Mouse (Mus musculus) fibroblast of lung, adult 2 months (primary cell): ENCODE measurements around the gene Gm9747.

Source experiments
- DNase-seq: peaks from one replicate; pipeline ENCODE4 v3.0.0-alpha.2; 2011; ENCODE audit warnings: low read depth

Gene Gm9747

DNA sequence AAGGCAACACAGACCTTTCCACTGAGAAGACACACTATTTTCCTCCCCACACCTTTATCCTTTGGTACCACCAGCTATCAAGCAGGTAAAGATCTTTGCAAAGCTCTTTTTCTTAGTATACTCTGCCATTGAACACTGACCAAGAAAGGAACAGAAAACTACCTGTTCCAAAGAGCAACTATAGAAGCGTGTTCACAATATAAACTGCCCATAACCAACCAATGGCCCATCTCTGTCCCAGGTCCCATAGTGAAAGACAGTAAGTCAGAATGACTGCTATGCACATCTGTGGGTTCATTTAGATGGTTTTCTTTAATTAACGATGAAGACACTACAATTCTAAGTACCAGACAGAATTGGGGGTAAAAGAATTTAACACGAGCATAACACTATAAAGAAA lies at the start of gene Gm9747:
Gm9747 (plus strand) TSS at position 301 of the 400 bp plus-strand sequence.
- no peak for DNase-seq

DNA sequence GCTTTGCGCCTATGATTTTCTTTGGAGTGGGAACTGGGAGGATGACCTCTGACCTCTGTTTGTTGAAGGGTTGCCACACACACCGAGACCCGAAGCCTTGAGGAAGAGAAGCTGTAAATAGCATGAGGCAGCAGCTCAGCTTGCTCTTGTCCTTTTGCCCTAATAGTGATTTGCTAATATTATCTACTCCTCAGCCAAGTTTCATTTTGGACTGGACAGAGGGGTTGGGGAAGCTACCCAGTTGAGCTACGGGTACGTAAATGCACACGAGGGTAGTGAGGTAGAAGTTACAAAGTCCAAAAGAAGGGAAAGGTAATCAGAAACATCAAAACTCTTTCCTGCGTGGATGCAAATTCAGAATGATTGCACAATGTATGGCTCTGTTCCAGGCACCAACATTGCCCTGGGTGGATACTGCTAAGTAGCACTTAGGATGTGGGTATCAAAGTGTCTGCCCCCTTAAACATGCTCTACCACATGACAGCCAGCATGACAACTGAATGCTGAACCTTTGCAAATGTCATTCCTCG lies 48.9 kb upstream of the Gm9747 start:
- DNase-seq = no peak

DNA sequence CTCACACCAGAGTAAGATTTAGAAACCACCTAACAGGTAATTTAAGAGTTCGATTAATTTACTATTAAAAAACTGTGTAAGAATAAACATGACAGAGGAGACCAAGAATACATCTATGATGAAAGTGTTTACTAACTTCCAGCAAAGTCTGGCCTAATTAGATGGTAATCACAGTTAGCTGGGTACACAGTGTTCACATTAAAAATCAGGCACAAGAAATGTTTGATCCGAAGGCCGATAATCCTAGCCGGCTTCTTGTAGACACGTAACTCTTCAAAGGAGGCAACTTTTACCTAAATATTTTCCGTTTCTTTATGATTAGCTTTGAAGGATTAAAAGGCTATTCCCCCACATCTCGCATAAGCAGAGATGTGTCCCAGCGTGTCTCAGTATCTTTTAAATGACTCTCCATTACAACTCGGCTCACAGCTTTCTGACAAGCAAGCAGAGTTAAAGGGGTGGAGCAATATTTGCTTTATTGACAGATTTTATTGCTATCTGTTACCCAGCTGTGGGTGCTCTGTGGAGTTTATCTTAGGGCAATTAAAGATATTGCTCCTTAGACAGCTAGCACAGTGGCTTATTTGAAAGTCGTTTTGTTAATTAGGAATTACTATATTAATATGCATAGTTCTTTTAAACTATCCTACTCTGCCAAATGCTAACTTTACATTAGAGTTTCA lies 44.2 kb upstream of the Gm9747 start:
- DNase-seq = no peak

DNA sequence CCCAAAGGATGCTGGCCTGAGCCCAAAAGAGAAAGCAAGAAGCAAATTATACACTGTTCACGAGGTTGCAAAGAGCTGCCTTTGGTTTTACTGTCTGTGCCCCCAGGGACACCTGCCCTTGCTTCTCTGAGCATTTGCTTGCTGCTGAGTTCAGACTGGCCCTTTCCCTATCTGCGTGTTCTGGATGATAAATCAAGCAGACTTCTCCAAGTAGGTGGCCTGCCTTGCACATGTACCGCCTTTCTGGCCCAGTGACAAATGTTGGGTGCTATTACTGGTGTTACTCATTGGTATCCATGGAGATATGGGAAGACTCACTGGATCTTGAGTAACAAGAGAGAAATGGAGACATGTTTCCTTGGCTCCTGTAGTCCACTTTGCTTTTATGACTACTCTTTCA lies 43.4 kb upstream of the Gm9747 start:
- peak; percentile 79 for DNase-seq

DNA sequence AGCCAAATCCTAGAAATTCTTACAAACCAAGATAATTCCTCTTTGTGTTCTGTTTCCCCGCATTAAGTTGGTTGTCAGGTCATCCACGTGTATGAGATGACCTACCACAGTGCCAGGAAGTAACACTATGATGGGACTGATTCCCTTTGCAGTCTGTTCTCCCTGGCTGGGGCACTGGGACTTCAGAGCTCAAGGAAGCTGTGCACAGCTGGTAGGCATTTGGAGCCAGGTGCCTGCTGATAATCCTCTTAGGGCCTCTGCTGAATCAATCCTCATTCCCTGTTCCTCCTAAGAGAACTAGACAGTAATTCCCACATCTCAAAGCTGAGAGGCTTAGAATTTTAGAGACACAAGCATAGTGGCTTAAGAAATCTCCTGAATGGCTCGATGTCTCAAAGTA lies 41.3 kb upstream of the Gm9747 start:
- no peak for DNase-seq

DNA sequence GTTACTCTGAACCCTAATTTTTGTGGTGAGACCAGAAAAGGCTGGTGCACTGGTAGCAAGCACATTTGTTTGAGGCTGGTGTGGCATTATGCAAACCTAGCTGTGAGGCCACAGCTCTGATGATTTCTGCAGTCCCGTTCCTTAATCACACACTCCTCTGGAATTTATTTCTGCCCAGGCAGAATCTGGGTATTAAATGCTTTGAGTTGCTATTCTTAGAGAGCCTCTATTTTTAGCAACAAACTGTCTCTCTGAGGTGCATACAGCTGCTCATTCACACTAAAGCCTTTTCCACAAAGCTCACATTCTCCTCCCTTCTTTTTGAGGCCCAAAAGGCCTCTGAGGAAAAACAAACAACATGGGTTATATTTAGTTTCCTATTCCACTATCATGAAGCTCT lies 33.0 kb upstream of the Gm9747 start:
- DNase-seq = peak; percentile 46

DNA sequence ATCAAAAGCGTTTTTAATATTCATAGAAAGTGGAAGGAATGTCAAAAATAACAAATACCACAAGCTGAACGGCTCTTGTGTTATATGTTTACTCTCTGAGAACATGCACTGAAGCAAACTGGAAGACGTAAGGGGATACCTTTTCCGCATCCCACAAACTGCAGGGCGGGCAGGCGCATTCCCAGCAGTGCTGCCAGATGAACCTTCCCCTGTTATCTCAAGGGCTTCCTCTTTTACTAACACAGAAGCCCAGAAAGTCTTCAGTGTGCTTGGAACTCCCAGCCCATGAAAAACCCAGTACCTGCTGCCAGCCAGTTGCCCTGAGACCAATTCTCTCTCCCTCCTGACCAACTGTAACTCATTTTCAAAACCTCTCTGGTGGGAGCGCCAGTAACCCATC lies 32.3 kb upstream of the Gm9747 start:
- DNase-seq = no peak

DNA sequence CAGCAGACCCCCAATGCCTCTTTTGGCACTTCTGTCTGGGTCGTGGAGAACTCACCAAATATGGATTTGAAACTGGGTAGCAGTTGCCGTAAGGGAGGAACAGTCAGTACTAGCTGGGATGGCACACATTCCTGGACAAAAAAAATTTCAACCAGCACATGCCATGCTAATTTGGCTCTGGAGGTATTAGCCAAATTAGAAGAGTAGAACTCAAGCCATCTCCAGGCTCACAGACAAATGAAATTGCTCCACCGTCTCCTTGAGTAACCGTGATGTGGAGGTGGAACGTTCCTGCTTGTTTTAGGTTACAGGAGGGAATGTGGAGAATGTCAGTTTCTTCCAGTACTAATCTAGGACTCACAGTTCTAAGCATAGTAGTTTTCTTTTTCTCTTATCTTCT lies 25.4 kb upstream of the Gm9747 start:
- DNase-seq = no peak

DNA sequence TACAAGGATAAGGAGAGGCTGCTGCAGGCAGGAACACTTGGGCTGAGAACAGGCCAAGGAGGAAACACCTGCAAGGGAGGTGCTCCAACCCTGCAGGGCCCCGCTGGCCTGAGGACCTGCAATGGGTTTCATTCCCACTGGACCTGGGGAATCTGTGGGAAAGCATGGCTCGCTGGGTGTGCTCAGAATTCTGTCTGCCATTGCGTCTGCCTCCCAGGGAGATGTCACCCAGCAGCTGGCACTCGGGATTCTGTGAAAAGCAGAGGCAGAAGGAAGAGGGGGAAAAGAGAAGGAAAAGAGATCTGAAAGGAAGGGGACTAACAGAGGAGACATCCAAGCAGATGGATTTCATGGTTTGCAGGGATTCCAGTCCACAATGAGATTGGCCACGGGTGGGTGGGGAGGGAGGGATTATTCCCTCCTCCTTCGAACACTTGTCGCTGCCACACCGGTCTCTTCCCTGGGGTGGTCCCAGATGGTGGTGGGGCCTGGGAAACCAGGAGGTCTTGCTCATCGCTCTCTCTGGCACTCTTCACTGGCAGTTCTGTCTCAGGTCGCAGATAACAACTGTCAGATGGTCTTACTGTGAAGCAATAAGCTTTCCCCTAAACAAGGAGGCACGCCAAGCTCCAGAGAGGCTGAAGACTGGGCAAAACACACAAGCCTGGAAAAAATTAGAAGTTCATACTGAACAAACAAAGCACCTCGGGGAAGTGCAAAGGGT lies 12.1 kb upstream of the Gm9747 start:
- no peak for DNase-seq

DNA sequence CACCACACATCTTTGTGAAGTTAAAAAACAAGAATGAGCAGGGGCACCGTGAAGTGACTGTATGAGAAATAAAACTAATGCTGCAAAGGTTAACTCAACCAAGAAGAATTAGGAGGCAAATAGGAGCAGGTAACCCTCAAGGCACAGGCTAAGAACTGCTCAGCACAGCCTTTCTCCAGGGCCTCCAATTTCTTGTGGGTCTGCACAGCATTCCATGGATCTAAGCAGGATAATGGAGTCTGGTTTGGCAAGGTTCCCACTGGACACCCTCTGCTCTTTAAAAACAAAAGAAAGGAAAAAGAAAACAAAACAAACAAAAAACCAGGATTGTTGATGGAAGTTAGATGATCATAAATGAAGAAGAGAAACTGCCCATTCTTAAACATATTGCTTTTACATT lies 11.4 kb upstream of the Gm9747 start:
- DNase-seq = no peak

DNA sequence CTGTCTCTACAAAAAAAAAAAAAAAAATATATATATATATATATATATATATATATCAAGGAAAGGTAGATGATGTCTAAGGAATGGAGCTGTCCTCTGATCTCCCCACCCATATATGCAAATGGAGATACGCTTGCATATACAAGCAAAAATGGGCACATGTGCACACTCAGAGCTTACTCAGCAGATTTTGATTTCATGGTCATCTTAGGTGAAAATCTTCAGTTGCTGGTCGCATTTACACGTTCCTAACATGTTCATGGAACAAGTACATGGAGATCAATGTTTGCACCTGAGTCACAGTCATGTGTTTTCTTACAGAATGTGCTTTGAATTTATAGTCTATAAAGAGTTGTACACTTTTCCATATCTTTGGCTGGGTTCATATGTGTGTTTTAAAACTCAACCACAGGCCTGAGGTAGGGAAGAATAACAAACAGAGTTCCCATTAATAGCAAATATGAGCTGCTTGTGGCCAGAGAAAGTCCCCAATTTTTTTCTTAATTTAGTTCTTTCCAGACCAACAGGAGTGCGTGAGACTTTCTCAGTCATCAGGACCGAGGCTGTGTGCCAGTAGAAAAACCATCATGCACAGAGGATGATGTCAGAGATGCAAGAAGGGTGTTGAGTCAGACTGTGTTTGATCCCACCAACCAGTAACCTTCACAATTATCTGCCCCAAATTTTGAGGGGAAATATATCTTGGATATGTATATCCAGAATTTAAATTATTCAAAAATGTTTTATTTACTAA lies 9.7 kb upstream of the Gm9747 start:
- DNase-seq = peak; percentile 69

DNA sequence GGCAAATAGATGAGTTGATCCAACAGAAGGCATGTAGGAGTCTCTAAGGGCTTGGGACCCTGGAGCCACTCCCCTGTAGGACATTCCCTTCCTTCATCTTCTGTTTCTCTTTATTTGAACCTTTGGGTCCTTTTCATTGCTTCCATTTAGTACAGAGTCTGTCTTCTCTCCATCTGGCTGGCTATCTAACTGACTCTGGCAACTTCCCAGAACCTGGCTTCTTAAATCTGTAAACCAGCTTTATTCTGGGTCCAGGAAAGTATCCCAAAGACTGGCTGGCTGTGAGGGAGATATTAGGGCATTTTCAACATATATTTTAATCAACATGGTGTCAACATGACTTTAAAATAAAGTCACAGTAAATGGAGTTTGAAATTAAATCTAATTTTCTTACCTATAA lies 4.1 kb upstream of the Gm9747 start:
- DNase-seq = no peak

DNA sequence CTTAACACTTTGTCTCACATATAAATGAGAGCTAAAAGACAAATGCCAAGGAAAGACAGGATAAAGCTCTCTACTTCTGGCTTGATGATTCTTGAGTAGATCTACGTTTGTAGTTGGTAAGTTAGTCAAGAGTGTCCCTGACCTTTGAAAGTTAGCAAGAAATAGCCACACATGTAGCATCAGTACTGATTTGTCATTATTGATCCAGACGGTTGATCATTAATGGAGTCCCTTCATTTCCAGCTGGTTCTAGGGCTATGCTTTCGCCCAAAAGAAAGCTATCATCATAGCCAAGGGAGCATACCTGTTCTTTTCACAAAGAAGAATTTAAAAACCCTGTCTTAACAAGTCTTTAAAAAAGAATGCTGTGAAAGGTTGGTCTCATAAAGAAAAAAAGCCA lies 1.7 kb downstream of the Gm9747 start:
- DNase-seq = no peak

DNA sequence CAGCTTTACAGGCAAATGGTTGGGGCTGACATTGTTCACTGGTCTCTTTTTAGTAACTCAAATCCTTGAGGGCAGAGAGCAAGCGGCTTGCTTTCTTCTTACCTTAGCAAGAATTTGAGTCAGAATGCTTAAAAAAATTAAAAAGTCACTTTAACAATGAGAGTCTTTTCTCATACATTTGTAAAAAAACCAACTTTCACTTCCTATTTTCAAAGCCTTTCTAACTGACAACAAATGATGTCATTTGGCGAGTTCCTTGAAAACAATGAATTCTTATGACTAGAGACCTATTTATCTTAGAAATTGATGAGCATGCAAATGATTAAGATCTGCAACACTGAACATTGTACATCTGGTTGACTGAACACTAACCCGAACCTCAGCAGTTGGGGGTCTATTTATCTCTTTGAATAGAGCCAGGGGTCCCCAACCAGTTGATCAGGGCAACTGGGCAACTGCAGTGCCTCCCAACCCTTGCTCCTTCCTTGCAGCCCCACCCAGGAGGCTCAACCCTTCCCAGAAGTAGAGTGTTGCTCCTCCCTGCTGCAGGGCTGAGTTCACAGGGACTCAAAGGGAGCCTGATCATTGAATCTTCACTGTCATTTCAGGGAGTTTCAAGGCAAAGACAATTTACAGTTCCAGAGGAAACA lies 2.7 kb downstream of the Gm9747 start:
- no peak for DNase-seq

DNA sequence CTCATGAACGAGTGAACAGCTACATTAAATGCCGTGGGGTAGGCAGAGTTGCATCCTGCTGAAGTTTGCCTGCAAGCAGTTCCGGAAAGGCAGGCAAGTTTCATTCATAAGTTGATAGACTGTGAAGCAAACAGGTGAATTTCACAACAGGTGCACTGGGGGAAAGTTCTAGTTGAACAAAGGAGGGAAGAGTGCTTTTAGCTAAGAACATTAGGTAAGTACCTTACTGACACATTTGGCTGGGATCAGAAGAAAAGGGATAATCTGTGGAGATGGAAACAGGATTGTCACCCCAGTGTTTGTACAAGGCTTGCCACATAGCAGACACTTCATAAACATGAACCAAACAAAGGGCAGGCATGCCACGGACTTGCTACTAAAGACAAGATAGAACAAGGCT lies 5.3 kb downstream of the Gm9747 start:
- no peak for DNase-seq

DNA sequence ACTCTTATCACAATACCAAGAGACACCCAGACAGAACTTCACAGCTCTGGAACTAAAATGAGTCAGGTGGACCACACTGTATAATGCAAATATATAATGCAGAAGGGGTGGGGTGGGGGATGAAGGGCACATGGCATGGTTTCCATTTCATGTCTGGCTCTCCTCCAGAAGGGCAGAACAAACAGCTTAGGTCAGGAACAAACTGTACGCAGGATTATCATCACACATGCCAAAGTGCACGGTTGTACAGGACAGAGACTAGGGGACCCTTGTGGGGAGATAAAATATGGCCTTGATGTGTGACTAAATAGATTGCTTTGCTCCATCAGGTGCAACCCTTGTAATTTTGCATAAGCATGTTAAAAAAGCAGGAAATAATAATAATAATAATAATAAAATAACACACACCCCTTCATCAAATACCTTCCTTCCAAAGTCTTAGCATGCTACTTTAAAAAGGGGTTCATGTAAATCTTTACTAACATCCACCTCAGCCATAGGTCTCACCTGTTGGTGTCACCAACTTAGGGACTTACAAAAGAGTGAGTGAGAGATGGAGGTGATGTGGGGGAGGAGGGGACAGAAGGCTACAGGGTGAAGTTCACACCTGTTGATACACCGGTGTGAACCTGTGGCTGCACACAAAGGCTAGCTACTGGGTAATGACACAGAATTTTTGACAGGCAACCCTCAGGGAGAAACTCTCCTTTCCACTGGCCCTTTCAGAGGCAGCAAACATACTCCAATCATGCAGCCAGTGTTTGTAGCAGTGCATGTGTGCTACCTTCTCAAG lies 6.7 kb downstream of the Gm9747 start:
- no peak for DNase-seq

DNA sequence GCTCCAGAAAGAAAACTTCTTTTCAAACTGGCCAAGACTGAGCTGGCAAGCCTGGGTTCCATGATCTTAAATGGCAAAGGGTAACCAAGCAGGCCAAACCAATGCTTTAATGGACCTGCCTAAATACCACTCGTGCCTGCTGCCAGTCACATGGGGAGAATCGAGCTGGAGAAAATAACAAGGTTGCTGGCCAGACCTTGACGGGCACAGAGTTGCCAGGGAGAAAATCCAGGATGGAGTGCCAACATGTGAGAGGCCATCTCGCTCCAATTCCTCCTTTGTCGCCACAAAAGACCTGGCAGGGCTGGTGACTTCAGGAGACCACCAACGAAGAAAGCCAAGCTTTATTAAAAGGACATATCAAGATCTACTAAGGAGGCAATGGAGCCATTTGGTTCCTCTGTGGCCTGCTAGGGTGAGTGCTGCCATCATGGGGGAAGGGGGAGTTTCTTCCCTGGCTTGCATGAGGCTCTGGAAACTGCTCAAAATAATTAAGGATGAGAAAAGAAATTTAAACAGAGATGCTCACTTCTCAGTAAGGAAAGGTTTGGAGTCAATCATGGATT lies 10.4 kb downstream of the Gm9747 start:
- DNase-seq = no peak

DNA sequence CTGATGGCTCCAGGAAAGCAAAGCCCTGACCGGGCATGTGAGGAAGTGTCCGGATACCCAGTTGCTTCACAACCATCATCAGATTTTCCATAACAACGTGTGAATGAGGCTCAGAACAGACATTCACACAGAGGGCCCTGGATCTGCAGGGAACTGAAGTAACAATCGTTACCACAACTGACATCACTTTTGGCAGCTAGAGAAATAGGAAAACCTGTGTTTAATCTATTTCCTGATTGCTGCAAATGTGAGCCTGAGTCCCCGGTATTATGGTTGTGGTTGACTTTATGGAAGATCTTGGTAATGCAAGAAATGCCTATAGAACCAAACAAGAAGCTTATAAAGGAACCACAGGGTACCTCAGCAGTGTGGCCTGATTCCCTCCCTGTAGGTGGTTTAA lies 12.1 kb downstream of the Gm9747 start:
- no peak for DNase-seq

DNA sequence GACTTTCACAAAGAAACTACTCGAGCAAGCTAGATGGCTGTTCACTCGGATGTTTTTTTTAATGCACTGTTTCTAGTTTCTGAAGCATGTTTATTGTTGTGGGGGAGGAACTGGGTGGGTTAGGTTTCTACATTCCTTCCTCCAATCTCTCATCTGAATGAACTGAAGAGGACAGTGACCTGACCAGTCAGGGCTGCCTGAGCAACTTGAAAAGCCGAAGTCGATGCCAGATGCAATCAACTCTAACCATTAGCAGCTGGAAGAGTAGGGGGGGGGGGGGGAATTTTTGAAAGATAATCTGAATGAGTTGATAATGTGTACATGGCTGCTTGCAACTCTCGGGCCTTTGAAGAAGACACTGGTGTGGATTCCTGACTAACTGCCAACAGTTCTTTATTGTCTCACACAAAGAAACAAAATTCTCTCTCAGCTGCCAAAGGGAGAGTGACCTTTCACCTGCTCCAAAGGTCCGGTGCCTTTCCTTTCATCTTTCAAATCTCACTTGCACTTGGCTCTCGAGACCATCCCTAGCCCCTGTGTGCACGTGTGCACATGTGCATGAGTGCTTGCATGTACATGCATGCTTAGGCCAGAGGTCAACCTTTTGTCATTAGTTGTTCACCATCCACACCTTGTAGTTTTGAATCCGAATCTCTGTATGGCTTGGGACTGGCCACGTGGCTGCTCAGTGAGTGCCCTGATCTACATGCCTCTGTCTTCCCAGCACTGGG lies 14.5 kb downstream of the Gm9747 start:
- no peak for DNase-seq

DNA sequence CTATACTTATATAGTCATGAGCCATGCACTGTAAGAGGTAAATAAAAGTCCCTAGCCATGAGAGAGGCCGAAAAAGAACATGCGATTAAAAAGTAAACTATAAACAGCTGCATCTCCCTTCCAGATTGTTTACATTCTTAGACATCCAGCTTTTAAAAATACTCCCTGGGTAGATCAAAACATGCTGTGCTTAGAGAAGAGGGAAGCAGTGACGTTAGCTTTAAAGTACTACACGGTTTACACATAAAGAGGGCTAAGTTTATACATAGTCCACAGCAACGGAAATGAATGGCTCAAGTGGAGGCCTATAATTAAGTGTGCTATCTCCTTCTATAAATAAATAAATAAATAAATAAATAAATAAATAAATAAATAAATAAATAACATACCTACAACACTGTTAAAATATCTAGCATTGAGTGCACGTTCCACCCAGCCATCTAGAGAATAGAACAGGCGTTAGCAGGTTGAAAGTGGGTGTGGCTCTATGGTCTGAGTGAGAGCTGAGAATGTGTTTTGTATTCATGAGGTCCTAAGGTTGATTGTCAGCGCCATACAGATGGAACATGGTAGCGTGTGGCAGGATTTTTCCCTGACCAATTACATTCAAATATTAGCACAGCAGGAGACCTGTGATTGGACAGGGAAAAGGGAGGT lies 21.0 kb downstream of the Gm9747 start:
- DNase-seq = no peak
